Mouse (Mus musculus) testis, postnatal 14 days (tissue): ENCODE data around the gene Ptprf.

Source experiments
- DNase-seq: peaks from one replicate; pipeline ENCODE4 v3.0.0; 2021; ENCODE audit warnings: low spot score

Gene Ptprf

GRCm38 (mm10) chr4:118291231-118291630, at the start of gene Ptprf:
Gene Ptprf, minus strand, starts transcription at chr4:118291405.
- peak; percentile 82 for DNase-seq

DNA sequence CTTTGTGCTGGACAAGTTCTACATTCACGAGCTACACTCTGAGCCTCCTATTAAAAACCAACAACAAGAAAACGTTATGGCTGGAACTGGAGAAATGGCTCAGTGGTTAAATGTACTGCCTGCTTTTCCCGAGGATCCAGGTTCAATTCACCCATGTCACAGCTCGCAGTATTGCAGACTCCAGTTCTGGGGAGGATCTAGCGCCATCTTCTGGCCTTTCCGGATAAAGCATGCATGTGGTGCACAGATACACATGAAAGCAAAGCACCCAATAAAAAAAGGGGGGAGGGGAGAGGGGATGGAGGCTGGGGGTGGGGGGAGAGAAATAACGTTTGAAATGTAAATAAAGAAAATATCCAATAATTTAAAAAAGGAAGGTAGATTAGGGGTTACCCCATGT, 45.5 kb upstream of the Ptprf start:
- peak; percentile 70 for DNase-seq

GRCm38 (mm10) chr4:118335991-118336390, 44.8 kb upstream of the Ptprf start:
- no peak for DNase-seq

- no peak for DNase-seq
Observed at GRCm38 (mm10) chr4:118331777-118332176, 40.6 kb upstream of the Ptprf start.

GRCm38 (mm10) chr4:118326476-118326875, 35.3 kb upstream of the Ptprf start:
- DNase-seq = no peak

DNA sequence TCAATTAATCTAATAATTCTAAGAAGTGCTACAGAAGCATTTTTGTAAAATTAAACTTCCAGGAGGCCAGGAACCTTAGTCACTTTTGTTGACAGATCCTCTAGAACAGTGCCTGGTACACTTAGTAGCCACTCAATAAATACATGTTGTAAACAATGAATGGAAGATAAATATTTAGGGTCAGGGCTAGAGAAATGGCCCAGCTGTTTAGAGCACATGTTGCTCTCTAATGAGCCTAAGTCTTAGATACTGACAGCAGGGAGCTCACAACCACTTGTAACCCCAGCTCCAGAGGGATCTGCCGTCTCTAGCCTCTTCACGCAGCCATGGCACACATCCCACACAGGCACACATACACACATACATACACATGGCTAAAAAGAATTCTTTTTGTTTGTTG, 29.4 kb upstream of the Ptprf start:
- DNase-seq = no peak

DNA sequence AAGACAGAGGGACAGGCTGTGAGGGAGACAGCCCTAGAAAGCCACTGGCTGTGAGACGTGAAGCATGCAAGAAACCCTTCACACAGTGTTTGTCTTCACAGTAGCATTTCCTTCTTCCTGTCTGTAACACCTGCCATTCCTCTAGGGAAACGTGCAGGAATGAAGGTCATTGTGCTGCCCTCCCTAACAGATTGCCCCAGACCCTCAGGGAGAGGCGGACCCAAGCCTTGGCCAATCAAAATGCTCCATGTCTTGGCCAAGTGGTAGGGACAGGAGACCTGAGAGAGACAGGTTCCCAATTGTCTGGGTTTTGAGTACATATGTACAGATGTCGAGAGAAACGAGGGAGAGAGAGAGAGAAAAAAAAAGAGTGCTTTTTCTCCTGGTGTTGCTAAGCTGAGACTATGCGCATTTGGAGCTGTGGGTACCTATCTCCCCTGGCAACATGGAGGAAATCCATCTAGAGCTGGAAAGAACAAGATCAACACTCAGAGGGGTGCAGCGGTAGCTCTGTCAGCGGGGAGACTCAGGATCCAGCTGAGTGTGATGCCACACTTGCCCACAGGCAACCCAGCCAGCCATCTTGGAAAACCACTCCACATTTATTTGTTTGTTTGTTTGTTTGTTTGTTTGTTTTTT, 28.6 kb upstream of the Ptprf start:
- DNase-seq = no peak

- no peak for DNase-seq
Observed at GRCm38 (mm10) chr4:118316662-118317061, 25.5 kb upstream of the Ptprf start.

- no peak for DNase-seq
Observed at GRCm38 (mm10) chr4:118315286-118315685, 24.1 kb upstream of the Ptprf start.

DNA sequence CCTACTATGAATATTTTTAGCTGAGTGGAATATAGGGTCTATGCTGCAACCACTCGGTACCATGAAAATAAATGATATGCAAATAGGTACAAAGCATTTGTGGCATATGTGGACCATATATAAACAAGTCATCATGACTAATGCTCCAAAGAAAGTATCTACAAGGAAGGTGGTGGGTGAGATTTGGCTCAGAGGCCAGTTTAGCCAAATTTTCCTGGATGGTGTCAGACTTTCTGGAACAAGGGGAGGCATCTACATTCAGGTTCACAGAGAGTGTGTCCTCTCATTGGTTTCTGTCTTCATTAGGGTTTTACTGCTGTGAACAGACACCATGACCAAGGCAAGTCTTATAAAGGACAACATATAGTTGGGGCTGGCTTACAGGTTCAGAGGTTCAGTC, 19.3 kb upstream of the Ptprf start:
- DNase-seq = no peak

DNA sequence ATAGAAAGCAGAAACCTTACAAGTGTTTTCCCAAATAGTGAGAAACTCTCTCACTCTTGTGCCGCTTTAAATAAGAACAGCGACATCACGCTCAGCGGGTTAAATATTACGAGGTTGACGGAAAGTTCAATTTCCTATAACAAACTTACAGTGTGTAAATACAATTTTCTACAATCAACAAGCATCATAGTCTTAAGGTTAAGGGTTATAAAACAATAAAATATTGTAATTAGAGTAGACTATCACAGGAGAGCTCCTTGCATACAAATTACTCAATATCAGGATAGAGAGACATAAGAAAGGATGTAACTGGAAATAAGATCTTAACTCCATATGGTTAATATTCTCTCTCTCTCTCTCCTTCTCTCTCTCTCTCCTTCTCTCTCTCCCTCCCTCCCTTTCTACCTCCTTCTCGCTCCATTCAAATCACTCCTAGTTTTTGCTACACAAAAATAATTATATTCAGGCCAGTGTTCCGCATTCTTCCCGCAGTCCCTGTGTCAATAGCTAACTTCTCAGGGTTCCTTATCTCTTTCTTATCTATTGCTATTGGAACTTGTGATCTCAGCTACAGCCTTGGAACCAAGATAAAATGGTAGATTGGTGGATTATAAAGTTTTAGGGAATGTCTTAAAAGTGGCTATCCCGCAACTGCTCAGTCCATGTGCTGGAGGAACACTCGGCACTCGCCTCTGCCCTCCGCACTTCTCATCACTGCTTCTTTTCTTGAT, 16.5 kb upstream of the Ptprf start:
- no peak for DNase-seq

DNA sequence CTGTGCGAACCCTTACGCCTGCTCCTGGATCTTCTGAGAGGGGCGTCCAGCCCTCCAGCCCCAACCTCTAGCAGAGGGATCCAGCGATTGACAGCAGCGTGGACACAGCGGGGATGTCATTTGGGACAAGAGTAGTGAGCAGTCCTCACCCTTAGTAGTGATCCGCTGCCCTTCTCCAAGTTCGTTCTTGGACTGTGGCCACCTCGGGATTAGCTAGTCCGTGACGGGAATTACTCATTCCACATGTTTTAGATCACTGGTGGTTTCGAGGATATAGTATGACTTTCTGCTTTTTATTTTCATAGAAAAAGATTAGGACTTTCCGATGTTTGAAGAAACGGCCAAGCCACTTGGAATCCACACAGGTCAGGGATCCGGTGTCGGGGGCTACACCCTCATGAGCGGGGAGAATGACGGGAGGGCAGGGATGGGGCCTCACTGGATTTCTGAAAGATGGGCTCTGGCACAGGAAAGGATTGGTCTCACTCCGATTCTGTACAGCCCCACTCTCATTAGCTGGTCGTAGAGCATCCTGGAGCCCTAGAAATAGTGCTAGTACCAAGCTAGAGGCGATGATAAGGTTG, 15.0 kb upstream of the Ptprf start:
- no peak for DNase-seq

GRCm38 (mm10) chr4:118304984-118305383, 13.8 kb upstream of the Ptprf start:
- DNase-seq = no peak

- no peak for DNase-seq
Observed at GRCm38 (mm10) chr4:118297844-118298243, 6.6 kb upstream of the Ptprf start.

- no peak for DNase-seq
Observed at GRCm38 (mm10) chr4:118295651-118296561, 4.7 kb upstream of the Ptprf start.

DNA sequence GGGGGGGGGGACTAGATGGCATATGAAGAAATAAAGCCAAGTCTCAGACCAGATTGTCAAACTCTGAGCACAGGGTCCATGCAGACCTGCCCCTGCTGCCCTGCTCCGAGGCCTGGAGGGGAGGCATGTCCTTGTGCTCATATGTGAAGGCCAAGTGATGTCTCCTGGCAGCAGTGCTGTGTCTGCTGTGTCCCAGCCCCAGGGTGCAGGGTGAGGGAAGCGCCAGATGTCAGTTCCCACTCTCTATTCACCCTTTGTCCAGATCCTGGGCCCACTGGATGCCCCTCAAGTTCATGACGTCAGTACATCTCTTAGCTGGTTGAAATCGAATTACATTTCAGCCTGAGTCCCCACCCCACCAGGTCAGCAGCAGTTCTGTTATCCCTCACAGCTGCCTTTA, 3.6 kb upstream of the Ptprf start:
- DNase-seq = no peak

DNA sequence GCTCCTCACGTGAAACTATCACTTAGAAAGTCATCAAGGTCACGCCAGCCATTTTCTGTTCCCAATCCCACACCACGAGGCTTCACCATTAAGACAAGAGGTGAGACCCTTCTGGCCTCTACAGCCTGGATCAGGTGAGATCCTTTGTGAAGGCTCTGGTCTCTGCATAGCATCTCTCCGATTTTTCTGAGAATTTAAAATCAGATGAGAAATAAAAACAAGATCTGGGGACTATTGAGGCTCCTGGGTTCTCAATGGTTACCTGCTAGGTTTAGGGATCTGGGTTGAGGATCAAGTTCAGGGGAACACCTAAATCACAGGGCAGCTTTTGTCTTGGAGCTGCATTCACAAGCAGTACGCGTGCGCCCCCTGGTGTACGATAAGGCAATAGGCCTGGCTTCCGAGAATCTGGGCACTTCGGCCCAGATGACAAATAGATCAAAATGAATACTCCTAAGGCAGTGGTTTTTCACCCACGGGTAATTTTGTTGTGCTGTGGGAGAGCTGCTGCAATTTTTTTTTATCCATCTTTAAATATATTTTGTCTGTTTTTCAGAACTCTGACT, 1.6 kb upstream of the Ptprf start:
- DNase-seq = peak; percentile 71

DNA sequence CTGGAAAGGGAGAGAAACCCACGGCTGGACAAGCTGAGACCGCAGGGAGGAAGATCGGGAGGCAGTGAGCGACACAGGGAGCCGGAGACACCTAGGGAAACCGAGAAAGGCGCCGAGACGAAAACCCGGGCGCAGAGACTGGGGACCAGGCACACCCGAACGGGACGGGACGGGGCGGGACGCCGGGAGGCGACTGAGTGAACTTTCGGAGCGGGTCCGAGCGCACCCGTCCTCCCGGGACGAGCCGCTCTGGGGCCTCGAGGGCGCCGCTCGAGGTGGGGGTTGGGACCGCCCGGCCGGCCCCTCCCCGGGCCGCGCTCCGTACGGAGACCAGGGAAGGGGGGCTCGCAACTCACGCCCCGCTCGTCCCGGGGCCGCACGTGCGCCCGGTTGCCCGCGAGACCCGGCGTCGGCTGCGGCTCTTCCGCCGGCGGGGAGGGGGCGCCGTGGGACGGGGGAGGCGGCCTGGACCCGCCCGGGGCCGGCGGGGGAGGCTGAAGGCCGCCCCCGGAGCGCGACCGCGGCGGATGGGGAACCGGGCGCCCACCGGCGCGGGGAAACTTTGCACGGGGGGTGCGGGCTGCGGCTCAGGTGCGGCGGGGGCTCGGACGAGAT, 682 bp downstream of the Ptprf start:
- DNase-seq = peak; percentile 53

DNA sequence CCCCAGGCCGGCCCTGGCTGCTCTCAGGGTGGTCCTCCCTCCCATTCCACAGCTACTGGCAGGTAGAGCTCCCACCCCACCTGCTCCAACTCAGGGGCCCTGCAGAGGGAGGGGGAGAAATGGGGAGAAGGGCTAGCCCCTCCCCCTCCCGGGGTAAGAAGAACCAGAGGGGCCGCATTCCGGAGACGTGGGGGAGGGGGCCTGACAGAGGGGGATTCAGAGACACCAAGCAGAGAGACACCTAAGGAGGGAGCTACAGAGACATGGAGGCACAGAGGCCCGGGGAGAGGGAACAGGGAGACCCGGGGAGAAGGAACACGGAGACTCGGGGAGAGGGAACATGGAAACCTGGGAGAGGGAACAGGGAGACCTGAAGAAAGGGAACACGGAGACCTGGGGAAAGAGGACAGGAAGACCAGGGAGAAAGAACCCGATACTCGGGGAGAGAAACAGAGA, 1.2 kb downstream of the Ptprf start:
- DNase-seq = peak; percentile 64

- no peak for DNase-seq
Observed at GRCm38 (mm10) chr4:118289266-118289665, 1.9 kb downstream of the Ptprf start.

DNA sequence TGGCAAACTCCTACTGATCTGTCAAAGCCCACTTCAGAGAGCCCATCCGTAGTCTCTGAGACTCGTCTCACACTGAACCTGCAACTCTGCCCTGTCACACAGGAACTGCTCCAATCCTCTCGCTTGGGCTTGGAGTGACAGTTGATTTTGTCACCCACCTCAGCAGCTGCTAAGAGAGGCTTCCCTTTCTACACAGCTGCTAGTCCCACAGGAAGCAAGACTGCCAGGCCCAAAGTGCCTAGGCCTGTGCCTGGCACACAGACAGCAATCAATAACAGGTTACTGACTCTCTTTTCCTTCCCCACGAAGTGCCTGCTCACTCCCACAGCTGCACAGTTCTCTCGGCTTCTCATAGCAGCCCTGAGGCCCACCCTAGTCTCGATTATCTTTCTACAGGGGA, 2.7 kb downstream of the Ptprf start:
- no peak for DNase-seq

DNA sequence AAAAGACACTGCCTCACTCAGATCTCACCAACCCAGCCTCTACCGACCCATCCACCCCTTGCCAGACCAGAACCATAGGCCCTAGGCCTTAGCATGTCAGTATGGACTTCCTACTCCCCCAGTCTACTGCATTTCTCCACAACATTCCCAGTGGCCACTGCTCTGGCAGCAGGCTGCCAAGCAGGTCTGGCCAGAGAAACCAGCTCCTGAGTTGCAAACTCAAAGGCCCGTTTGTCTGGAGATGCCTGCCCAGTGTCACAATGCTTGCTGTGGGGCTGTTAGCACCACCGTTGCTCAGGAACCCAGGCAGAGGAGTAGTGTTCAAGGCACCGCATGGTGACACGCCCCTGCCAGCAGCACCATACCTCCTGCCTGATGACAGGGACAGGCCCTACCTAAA, 5.0 kb downstream of the Ptprf start:
- DNase-seq = no peak
